Mouse (Mus musculus) spleen, adult 18-20 months (tissue): ENCODE measurements around the gene Usp7.

Experiments
- DNase-seq, 2 experiments: peaks; one replicate each; pipeline ENCODE4 v3.0.0; 2022; ENCODE audit warnings: mixed read lengths in 2 of 2

The Usp7 gene

DNA sequence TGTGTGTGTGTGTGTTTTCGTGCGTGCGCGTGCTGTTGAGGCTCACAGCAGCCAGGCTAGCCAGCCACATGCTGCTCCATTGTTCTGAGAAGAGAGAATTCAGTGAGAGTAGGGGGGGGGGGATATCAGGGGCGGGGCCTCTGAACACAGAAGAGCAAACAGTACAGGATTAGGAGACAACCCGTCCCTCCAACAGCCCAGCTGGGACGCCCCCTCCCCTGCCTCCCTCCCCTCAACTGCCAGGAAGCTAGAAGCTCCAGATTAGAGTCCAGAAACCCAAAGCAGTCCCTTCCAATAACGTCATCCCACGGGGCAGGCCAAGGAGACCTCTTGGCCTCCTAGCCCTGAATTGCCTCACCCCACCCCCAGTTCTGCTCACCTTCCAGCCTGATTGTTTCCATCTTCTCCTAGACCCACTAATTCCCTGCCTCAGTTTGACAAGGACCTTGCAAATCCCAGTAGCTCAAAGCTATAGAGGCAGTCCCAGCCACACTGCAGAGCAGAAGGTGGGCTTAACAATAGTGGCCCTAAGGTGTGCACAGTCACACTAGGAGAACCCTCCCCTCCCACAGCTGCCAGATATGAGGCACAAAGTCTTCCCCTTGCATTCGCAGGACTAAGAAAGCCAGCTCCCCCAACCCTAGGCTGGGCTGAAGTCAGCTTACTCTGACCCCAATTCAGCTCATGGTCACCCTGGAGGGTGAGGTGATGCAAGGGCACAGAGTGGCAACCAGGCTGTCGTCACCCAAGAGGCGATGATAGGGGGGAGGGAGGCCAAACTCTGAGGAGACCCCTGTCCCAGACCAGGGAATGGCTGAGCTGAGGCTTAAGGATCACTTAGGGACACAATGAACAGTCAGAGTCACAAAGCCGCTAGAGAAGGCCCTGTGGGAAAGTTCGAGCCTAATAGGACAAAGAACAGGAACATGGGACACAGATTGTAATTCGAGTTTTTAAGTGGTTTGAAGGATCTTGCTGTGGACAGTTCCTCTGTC, 121.8 kb downstream of the Usp7 start:
- no peak for DNase-seq

DNA sequence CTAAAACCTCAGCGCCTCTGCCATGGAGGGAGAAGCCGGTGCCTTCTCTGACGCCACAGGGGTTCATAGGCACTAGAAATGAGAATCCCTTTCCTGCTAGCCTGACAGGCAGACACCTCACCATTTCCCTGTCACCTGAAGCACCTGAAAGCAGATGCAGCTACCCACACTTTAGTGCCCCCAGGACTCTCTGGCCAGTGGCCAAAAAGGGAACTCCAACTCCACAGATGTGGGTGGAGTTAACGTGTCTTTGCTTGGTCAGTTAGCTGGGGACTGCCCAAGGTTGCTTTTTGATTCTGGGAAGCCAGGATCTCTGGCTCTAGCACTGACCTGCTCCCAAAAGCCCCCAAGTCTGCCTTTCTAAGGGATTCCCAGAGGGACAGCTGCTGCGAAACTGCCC, 122.7 kb downstream of the Usp7 start:
- no peak for DNase-seq

DNA sequence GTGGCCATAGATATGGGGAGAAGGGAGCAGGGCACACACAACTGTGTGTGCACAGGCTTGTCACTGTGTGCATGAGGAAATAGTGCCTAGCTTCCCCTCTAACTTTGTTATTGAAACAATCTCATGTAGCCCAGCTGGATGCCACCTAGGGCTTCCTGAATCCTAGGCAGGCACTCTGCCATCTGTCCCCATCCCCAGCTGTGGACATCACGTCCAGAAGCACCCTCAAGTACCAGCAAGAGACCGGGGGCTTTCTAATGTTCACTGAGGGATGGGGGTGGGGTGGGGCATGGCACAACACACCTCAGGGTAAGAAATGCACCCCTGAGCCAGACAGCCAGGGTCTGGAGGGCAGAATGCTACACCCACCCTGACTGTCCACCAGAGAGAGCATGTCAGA, 123.7 kb downstream of the Usp7 start:
- DNase-seq: no peak

DNA sequence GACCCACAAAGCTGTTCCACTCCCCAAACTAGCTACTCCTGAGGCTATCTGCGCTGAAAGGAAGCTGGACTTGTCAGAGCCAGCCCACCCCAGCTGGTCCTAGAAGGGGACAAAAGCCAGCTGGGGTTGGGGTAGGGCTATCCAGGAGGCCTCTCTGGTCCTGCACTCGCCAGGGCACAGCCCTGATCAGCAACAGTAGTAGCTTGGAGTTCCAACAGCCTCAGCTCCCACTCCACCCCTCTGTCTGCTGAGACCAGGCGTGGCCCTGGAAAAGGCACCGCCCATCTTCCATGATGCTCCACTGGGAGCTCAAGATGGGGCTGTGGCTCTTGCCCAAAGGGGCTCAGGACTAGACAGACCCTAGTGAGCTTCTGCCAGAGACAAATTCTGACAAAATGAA, 124.3 kb downstream of the Usp7 start:
- DNase-seq: no peak

DNA sequence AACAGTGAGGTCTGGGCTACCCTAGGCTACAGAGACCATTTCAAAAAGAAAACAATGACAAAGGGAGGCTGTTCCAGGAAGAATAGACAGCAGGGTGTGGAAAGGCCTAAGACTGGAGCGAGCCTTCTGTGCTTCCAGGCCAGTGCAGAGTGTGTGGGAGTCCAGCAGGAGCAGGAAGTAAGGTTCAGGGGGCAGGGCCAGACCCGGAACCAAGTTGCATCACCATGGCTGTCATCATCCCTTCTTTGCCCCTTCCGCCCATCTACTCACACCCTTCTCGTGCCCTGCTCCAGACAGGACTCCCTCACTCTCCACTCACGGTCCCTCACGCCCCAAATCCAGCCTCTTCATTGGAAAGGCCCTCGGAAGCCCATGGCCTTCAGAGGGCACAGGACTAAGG, 124.8 kb downstream of the Usp7 start:
- DNase-seq: no peak

DNA sequence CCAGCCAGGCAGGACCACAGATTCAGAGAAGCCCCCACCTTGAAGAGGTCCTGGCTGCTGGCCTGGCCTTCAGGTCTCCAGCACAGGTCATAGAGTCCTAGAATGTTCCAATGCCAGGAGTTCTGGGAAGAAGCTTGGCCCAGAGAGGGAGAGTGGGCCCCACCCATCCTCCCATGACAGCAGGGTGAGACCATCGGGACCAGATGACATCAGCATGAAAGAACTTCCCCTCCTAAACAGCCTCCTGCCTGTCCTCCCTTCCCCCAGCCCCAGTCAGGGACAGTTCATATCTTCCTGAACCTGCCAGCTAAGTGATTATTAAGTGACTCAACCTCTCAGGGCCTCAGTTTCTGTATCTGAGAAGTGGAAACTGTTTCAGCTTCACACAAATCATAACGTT, 125.7 kb downstream of the Usp7 start:
- no peak for DNase-seq

DNA sequence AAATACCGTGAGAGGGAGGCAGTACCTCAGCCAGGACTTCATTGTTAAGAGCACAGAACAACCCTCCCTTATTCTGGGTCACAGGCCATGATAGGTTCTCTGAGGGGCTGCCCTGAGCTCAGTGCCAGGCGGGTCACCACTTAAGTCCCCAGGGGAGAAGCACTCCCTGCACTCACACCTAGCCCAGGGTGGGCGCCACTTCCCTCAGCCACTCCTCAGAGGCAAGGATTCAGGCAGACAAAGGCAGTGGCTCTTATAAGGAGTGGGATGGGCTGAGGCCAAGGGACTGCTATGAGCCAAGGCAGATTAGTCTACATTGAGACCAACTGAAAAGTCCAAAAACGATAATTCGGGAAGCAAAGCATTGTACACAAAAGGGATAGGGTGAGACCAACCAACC, 126.7 kb downstream of the Usp7 start:
- no peak for DNase-seq

DNA sequence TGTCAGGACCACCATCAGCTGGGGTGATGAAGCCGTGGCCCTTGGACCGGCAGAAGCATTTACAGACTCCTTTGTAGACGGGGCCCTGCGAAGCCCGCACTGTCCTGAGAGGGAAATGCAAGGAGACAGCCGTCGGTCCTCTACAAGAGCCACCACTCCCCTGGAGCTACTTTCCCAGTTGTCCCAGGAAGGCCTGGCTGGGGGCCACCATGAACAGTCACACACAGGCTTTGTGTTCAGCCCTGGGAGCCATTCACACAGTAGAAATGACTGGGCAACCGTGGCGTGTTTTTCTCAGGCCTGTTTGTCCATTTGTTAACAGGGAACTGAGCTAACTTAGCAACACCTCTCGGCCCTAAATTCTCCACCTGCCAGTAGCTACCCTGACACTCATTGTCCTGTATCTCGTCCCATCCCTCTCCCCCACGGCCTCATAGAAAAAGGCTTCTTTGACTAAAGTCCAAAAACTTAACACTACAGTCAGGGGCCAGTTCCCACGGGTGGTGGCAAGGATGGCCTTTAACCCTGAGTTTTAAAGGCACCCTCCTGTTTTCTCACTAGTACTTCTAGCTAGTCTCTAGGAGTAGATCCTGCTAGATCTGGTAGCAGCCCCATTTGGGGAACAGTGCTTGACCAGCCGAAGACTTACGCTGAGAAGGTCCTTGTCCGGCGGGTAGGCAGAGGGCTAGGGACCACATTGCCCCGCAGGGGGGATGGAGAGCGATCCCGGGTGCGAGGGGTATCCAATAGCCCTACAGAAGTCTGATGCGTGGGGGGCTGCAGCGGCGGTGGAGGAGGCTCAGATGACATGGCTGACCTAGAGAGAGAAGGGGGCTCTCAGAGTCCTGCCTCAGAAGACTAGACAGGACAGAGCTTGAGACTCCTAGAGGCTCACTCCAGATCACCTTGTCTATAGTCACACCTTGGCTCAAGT, 128.2 kb downstream of the Usp7 start:
- DNase-seq: no peak

DNA sequence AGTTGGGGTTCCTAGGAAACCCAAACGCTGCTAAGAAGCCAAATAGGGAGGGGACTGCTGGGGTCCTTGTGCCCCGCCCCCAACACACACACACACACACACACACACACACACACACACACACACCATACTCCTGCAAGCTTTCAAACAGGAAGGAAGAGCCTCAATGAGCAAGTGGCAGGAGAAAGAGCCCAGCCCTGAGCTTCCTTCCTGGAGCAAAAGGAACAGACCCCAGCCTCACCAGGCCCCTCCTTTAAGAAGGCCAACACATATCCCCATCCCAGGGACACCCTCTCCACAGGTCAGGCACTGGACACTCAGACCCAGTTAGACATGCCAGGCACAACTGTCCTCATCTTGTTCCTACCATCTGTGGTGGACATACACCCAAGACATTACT, 129.1 kb downstream of the Usp7 start:
- DNase-seq: no peak

DNA sequence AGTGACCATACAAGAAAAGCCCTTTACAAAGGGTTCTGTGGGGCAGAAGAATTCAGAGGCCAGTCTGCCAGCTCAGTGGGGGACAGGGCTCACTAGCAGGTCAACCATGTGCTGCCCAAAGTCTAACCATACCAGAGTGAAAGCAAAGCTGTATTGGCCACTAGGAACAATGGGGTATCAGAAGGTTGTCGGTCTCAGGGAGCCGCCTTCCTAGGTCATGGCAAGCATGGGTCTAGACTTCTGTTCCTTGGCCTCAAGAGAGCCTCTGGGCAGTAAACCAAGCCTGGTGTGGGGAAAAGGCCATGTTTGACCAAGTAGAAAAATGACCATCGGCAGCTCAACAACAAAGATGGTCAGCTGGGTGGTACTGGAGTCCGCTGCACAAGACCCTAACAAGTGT, 133.3 kb downstream of the Usp7 start:
- DNase-seq: no peak

DNA sequence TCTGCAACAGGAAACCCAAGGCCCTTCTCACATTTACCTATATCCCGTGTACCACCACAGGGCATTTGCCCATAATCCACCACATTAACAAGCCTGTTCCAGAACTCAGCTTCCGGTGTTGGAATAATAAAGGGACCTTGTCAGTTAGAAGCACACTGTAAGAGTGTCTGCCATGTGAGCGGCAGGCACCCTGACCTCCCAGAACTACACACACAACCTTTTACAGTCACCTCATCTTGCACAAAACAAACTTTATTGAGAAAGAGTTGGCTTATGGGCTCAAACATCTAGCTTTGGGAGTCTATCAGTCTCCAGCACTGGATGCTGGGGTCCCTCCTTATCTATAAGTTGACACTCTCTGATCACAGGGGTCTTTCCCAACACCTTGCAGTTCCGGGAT, 133.8 kb downstream of the Usp7 start:
- DNase-seq: no peak

DNA sequence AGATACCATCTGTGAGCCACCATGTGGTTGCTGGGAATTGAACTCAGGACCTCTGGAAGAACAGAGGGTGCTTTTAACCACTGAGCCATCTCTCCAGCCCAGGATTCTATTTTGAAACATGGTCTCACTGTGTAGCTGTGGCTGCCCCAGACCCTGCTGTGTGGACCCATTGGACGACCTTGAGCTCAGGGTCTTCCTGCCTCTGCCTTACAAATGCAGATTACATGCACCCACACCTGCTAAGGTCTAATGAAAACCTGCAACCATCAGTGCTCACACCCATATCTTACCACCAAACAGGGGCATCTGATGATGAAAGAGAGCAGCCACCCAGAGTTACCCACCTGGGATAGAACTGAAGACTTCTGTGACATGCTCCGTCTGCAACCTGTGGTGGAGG, 135.9 kb downstream of the Usp7 start:
- DNase-seq: no peak

DNA sequence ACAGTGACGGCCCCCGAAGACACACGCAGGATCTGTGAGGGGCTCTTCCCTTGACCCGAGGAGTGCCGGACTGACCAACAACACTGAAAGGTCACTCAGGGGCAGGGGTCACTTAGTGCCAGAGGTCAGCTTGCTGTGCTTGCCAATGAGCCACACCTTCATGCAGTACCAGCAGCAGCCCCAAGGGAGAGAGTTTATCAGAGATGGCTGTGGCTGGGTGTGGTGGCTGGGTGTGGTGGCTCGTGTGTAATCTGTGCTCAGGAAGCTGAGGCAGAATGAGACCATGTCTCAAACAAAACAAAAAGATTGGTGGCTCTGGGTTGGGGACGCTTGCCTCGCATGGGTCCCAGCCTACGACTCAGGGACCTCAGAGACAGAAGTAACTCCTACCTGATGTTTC, 136.5 kb downstream of the Usp7 start:
- DNase-seq: no peak

DNA sequence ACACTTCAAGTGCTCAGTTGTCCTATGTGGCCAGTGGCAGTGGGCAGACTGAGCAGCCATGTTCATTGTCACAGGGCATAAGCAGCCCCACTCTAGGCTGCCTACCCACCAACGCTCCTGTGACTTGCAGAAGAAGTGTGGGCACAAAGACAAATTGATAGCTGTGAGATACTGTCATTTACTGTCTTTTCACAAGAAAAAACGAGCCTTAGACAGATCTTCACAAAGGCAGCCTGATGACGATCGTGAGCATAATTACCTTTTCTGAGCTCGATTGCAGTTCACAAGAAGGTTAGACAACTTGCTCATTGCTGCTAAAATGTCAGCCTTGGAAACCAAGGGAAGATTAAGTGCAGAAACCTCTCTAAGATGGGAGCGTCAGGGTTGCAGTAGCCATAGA, 137.0 kb downstream of the Usp7 start:
- DNase-seq: no peak

DNA sequence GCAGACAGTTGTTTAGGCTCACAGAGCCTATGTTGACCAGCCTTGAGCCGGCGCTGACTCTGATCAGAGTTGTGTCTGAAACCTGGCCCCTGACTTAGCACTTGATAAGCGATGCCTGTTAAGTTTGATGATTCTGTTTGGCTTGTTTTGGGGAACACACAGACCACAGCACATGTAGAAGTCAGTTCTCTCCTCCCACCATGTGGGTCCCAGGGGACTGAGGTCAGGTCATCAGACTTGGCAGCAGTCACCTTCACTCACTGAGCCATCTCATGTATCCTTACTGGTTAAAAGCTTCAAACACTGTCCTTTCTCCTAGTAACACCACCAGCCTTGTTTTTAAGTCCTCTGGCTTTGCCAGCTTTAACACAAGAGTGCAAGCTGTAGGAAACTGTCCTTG, 142.1 kb downstream of the Usp7 start:
- no peak for DNase-seq

DNA sequence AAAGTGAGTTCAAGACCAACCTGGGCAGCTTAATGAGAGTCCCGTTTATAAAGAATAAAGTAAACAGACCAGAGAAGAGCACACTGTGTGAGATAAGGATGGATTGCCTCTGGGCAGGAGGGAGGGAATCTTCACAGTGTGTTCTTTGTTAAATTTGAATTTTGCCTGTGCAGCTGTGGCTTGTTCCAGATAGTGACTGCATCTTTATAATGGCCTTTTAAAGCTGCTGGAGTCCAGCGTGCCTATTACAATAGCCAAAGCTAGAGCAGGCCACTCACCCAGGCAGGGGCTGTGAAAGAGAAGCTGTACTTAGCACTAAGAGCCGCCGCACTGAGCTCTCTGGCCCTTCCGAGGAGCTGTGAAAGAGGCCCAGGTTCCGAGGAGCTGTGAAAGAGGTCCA, 146.6 kb downstream of the Usp7 start:
- no peak for DNase-seq

DNA sequence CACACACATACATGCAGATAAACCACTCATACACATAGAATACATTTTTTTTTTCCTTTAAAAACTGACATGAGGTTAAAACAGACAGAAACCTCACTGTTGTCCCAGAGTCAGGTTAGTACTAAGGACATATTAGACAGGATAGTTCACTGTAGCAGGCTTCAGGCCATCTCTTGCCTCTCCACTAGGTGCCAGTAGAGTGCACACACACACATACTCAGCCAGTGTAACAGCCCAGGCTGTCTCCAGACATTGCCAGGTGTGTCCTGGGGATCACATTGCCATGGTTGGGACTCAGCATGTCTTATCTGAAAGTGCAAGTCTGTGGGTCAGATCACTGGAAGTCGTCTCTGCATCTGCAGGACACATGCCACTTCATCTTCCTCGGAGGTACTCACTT, 148.3 kb downstream of the Usp7 start:
- DNase-seq: no peak
